Mouse (Mus musculus): ENCODE results near the gene Smg8.
"Not testable (repeated sequence)": the region's sequence is repeated elsewhere in the genome, so short reads cannot be mapped to it uniquely, and the experiment has no call there.

Gene Smg8

DNA sequence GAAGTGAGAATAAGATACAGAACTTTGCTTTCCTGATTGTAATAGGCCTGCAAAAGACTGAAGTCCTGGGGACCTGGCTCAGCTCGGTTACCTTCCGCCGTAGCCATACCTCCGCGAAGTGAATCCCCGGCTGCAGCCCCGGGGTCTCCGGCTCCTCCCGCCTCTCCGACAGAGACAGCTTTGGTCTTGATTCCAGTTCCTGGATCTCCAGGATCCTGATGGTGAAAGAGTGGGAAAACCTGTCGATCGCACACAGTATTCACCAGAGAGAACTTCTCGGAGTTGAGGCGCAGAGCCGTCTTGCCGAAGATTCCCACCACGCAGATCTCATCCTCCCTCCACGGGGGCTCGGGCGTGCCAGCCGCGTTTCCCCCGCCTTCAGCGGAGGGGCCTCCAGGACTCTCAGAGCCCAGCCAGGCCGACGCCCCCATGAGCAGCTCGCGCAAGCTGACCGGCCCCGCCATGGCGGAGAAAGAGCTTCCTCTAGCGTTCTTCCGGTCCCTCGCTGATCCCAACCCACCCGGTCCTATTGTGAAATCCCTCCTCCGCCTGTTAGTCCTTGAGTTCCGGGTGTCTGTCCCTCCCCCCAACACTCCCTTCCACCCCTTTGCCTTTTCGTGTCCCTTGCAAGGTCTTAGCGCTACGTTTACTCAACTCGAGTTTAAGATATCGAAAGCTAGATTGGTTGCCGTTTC lies at the start of gene Smg8:
Gene Smg8 (minus strand): TSS at position 485 of the 695 bp plus-strand sequence.
- peak; percentile 89 for DNase-seq (ENCODE audit: low read depth)

DNA sequence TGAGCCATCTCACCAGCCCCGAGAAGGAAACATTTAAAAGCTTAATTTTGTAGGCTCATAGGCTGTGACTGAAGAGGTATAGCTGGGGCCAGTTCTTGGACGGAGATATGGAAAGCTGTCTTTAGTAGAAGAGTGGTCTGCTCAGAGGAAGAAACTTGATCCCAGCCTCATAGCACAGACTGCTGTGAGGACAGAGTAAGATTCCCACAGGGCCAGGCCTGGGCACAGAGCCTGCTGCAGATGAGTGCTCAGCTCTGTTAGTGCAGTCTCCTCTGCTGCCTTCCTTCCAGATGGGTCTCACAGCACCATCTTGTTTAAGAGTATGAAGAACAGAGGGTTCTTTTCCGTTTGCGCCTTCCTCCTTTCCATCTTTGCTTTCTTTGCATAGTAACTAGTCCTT lies 49.7 kb upstream of the Smg8 start:
- DNase-seq (ENCODE audit: low read depth), result no peak

DNA sequence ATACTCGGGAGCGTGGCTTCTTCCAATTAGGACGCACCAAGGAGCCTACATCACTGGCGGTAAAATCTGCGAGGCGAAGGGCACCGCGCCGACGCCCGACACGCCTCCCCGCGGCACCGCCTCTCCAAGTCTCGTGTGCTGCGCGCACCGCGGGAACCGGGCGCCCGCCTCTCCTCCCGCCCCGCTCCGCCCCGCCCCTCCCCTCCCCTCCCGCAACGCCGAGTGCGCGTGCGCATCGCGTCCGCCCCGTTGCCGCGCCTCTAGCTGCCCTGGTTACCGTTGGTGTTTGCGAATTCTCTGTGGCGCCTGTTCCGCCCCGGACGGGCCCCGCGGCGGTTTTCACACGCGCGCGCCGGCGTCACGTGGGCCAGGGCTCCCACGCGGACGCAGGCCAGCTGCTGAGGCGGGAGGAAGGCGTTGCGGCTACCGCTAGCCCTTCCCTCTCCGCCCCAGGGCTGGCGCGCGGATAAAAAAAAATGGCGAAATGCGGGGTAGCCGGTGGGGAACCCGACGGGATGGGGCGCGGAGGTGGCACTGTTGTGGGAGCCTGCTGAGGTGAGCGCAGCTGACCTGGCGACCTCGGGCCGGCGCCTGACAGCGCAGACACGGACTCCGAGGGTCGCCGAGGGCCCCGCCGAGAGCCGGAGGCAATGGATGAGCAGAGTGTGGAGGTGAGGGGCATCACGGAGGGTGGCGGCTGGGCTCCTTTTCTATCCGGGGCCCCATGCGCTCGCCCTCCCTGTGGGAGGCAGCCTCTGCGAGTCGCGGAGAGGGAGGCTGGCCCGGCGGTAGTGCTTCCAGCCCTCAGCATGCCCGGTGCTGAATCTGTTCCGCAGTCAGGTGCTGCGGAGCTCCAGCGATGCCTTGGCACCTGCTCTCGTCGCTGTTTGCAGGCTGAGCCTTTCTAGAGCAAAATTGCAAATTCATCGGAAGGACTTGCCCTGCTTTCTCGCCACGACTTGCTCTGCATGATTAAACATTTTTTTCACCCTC lies 40.5 kb upstream of the Smg8 start, which contains the start of gene Trim37:
Gene Trim37 (plus strand): TSS at position 254 of the 993 bp plus-strand sequence.
- peak; percentile 83 for DNase-seq (ENCODE audit: low read depth)

DNA sequence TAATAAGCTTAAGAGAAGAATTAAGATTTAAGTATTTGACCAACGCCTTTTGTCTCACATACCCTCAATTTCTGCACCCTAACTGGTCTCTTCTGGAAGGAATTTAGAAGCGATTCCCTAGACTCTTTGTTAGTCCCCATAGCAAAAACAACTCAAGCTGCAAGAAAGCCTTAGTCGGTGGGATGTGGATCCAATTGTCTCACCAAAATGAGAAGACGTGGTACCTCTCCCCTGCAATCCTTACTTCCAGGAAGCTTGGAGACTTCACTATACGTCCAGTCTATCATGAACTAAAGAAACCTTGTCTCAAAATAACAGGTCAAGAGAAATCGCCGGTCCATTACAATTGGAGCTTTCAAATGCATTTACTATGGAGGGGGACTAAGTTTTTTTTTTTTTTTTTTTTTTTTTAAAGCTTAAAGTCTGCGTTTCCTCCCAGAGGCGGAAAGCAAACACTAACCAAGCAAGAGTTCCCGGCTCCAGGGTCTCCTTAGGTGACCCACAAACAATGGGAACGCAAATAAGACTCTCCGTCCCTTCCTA lies 39.8 kb upstream of the Smg8 start:
- no peak for DNase-seq (ENCODE audit: low read depth)

DNA sequence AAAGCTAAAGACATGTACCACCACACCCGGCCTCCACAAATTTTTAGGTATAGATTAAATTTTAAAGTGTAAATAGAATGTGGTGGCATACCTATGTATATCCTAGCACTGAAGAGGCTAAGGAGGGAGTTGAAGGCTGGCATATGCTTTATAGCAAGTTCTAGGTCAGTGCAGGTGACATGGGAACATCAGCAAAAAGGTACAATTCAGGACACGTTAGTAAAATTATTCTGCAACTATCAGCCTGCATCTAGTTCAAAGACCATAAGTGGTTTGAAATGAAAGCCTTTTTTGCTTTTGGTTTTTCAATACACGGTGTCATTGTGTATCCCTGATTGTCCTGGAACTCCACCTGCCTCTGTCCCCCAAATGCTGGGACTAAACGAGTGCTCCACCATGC lies 39.0 kb upstream of the Smg8 start:
- DNase-seq (ENCODE audit: low read depth), result no peak

DNA sequence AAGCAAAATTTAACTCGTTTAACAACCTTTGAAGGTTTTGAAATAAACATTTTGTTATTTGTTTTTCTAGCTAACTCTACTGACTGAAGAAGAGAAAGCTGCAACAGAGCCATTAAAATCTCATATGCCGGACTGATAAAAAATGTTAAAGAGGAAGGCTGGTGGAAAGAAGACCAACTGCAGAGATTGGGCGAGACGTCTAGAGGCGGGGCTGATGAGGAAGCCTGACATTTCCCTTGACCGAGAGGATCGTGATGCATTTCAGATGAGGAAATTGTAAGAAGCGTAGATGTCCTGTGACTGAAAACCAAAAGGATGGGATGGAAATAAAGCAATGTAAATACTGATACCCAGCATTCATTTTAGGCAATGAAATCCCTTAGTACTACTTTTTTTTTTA lies 35.3 kb upstream of the Smg8 start:
- no peak for DNase-seq (ENCODE audit: low read depth)

DNA sequence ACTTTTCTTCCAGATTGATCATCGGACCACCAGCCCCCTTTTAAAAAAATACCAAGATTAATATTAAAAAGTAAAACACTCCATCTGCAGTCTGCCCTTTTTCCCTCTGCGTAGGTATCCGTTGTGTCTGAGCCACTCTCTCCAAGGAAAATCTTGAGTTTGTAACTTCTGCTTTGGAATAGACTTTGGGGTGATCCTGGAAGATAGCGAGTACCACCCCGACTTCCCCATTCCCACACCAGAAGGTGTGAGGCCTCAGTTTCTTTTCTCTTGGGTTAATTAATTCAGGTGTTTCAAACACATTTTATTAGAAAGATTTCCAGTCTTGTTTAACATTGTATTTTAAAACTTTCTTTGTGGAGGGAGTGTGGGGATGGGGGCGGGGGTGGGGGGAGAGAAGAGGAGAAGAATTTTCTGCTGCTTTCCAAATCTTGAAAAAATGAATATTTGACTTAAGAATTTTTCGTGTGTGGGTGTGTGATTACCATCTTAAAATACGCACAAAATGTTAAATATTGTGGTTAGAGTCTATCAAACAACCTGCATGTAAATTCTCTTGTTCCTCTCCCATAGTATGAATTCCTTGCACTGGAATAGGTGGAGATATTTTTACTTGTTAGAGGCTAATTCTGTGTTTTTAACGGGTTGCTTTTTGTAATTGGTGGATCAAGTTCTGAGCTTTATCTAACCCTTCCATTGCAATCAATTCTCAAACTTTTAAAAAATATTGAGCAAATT lies 23.8 kb upstream of the Smg8 start:
- DNase-seq (ENCODE audit: low read depth), result no peak

DNA sequence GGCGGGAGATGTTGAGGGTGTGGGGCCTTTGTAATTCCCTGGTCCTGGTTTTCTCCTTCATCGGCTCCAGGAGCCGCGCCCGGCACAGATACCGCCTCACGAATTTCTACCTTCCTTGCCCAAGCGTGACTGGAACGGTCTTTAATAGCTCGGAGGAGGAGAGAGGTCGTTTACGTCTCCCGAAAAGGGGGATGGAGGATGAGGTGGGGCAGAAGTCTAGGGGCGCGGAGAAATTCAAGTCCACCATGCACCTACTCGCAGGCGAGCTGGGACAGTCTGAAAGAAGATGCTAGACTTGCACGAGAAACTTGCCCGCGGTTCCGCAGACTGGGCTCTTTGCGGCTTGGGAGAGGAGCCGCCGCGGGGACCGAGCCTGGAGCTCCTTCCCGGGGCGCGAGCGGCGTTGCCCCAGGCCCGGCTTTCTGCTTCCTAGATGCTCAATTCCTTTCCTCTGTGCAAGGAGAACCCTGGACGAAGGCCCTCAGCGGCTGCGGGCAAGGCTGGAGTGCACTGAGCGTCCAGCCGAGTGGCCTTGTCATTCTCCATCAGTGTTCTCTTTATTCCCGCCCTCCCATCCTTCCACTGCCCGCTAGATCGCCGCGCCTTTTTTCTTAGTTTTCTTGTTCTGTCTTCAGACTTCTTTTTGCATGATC lies 23.1 kb upstream of the Smg8 start:
- DNase-seq (ENCODE audit: low read depth), result no peak

DNA sequence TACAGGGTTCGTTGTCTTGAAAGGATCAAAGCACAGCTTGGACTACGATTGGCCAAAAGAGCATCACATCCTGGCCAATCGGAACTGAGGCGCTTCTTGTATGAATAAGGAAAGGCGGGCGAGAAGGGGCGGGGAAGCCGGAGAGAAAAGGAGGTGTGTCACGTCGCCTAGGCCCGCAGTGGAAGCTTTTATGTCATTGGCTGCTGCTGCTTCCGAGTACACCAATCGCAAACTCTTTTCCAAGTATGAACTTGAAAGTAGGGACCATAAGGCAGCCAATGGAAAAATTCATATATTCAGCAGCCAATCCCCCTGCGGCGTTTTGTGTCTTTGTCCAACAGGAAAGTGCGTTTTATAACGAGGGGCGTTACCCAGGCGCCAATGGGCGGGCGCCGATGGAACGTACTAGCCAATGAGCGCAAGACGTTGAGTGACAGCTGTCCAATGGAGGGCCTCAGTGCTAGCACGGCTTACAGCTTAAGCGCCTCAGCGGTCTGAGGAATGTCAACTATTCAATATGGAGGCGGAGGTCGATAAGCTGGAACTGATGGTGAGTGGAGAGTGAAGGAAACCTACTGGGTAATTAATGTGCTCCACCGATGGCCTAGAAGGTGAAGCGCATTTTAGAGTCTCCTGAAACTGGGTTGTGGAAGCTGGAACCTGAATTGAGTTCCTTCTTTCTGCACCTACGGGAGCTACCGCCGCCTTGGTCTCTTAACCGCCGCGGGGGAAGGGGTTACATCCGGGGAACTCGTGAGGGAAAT lies 22.4 kb upstream of the Smg8 start, which contains the start of gene Ska2:
Gene Ska2 (plus strand): TSS at position 480 of the 764 bp plus-strand sequence.
- peak; percentile 99 for DNase-seq (ENCODE audit: low read depth)

DNA sequence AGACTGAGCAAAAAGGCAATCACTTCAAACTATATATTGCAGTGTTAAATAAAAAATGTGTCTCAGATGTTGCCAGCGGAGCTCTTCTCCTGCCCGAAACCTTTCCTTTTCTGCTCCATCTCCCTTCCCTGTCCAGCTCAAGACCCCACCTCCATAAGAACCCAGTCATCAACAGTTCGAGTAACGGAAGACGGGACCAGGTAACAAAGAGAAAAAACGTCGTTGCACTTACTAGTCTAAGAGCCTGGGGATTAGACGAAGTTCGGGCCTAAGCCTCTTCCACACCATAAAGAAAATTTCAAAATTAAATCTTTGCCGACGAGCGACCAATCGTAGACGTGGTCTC lies 21.8 kb upstream of the Smg8 start, which contains the start of gene Prr11:
Gene Prr11 (minus strand): TSS at position 300 of the 346 bp plus-strand sequence.
- no peak for DNase-seq (ENCODE audit: low read depth)

DNA sequence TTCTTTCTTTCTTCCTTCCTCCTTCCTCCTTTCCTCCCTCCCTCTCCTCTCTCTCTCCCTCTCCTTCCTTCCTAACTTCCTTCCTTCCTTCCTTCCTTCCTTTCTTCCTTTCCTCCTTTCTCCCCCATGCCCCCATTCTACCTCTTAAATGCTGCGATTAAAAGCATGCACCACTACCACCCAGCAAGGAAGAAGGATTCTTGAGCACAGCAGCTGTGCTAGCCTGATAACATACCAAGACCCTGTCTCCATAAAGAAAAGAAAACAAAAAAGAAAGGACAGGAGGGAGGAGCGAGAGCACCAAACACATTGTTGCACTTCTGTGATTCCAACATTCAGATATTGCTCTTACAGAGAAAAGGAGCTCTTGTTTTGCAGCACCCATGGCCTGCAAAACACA lies 568 bp upstream of the Smg8 start:
- no peak for DNase-seq (ENCODE audit: low read depth)

DNA sequence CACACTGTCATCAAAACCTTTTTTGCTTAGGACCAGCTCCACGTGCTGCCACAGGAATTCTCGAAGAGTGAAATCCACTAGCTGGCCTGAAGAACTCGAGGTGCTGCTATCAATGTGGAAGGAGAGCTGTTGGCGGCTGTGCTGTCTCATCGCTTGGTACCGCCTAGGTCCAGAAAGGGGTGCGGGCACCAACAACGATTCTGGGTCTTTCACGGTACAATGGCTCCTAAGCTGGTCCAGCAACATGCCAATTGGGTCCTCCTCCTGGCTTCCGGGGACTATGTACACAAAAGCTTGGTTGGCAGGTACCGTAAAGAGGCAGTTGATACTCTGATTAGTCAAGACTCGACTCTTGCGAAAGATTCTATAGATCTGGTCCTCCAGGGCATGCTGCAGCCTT lies 1.1 kb downstream of the Smg8 start:
- no peak for DNase-seq (ENCODE audit: low read depth)

DNA sequence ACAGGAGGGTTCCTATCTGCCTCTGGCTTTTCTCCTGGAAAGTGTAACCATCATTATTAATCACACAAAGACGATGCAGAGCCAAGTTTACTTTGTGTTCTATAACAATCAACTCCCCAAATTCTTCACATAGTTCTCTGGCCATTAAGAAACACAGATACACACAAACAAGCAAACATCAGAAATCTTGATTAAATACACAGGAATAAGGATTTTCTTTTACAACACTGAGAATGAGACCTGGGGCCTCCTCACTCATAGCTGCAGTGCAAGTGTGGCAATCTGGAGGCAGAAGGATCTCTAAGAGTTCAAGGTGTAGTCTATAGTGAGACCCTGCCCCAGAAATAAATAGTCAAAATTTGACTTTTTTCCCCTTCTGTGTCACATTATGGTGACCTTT lies 2.9 kb downstream of the Smg8 start:
- DNase-seq (ENCODE audit: low read depth), result no peak

DNA sequence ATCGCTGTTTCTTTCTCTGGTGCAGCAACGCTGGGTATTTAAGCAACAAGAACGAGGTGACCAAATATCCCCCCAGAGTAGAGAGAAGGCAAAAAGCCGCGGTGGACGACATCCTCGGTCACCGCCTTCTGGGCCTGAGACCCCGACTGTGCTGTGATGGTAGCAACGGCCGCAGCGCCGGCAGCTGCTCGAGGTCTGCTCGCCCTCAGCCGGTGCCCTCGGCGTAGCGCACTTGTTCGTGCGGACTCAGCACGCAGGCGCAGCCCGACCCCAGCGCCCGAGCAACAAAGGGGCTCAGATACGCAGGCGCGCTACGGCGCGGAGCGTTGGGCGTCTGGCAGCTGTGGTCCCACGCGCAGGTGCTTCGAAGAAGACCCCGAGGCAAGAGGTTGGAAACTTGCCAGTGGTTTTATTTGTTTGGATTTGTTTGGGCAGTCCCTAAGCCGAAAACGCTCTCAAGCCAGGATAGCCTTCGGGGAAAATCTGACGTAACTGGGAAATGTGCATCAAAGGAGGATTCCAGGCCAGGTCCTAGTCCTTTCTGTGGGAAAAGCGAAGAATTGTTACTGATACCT lies 12.6 kb downstream of the Smg8 start, which contains the start of gene Gdpd1:
Gene Gdpd1 (minus strand): TSS at position 197 of the 575 bp plus-strand sequence.
- peak; percentile 88 for DNase-seq (ENCODE audit: low read depth)

DNA sequence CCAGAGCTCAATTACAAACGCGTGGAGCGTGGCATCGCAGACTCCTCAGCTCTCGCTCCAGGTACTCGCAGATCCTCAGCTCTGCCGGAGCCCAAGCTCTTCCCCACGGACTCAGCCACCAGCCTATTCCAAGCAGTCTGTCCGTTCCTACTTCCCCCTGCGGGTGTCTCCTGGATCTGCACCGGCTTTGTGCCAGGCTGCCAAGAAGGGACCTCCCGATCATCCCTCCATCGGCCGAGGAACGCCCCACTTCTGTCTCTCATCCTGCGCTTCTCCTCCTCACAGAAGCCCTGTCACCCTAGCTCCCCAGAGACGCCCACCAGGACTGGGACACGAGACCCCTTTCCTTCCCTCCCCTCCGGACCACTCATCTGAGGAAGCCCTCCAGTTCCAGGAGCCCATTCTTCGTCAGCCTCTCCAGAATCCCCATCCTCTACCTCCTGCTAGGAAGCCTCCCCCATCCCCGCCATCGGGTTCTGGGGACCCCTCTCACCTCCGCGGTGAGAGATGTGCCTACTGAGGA lies 13.2 kb downstream of the Smg8 start:
- peak; percentile 49 for DNase-seq (ENCODE audit: low read depth)

DNA sequence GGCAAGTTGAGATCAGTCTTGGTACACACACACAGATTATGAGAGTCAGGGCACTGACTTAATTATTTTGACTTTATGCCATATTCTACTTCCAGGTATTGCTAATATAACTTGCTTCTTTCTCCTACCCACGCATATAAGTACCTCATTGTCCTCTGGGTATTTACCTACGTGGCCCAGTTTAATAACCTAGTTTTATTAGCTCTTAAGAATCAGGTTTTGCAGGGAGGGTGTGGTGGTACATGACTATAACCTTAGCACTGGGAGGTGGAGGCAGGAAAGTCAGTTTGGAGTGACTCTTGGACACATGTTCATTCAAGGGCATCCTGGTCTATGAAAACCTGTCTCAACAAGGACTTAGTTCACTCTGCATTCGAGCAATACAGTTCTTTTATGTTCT lies 24.5 kb downstream of the Smg8 start:
- no peak for DNase-seq (ENCODE audit: low read depth)

DNA sequence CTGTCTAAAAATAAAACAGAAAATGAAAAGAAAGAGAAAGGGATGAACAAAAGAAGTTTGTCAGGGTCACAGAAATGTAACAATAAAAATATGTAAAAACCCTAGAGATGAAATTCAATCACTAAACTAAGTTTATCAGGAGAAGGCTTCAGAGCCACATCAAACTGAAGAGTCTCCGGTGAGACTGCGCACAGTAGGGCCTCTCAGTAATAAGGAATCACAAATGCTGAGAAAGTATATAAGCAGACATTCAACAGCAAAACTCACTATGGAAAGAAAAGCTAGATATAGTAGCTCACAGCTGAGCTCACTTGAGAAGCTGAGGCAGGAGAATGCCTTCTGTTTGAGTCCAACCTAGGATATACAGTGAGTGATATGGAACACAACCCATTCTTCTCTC lies 26.2 kb downstream of the Smg8 start:
- DNase-seq (ENCODE audit: low read depth), result no peak

DNA sequence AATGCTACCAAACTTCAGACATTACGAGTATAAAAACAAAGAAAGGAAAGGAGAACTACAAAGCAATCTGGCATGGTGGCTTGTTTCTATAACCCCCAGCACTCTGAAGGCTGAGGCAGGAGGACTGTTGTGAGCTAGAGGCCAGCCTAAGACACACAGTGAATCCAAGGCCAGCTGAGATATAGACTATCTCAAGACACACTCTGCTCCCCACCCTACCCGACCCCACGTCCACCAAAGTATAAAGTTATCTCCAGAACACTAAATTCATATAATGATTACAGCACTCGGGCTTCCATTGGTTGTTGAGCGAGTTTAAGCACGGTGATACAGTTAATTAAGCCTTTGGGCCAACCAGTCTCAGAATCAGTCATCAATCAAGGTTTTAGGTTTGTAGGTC lies 30.3 kb downstream of the Smg8 start:
- DNase-seq (ENCODE audit: low read depth), result no peak

DNA sequence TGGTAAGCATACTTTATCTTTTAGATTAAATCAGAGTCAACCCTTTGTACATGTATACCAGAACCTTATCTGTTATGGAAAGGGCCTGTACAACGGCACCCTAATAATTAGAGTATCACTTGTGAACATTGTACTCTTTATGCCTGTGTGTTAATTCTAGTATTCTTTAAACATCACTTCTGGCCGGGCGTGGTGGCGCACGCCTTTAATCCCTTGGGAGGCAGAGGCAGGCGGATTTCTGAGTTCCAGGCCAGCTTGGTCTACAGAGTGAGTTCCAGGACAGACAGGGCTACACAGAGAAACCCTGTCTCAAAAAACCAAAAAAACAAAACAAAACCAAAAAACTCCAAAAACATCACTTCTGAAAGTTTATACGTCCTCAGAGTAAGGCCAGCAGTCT lies 37.7 kb downstream of the Smg8 start:
- not testable (repeated sequence) for DNase-seq (ENCODE audit: low read depth)

DNA sequence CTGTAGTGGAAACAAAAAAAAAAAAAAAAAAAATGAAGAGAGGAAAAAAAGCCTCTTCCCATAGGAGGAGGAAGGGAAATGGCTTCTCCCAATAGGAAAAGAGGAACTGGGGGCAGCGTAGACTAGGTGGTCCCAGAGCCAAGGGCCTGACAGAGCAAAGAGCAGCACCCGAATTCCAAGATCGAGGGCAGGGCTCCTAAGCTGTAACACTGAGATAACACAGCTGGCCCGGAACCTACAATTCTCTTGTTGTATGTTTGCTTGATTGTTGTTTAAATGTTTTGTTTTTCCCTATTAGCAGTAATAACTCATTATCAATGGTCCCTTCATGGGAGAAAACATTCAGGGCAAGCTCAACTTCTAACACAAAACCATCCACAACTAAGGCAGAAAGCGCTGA lies 39.6 kb downstream of the Smg8 start:
- no peak for DNase-seq (ENCODE audit: low read depth)
